14 mouse cellular contexts compared by ENCODE assay signal in genomic region chr17:83387161-83387560, GRCm38 (mm10). TPM values are rescaled to one million over a fixed set of nuclear protein-coding genes. Genes with fewer than 3 reads are reported as not detected.
A peak's percentile ranks its signal among the peaks of the same experiment; 100 is the strongest.
DNase-seq lines count a peak whose midpoint lies in the region; TF ChIP-seq lines count a peak whose summit lies in the region.
"Had no signal": no experiment of that assay in that cellular context is flagged by ENCODE, and none has a peak within 500 bp of the region (broad histone marks: within the 10 kb centered on the region; RNA-seq: fewer than 3 reads in every experiment).

No protein-coding gene starts in this region.

- no peaks in the 10 kb centered on the region for H3K27me3 ChIP-seq in E14TG2a.4 (ENCODE audit: insufficient read depth, low read length)
- H3K27me3 ChIP-seq: embryonic facial prominence, embryonic 13.5 days; forebrain, embryonic 13.5 days; midbrain, embryonic 13.5 days; neural tube, embryonic 13.5 days had no signal

- DNase-seq in layer of hippocampus, adult 2 months (ENCODE audit: low spot score in 2 of 2) = no peak
- no peak for DNase-seq in layer of hippocampus, adult 9-11 months
- DNase-seq in thymus, postnatal 0 days (ENCODE audit: low spot score) = peak; percentile 21
- no peak for DNase-seq in right cerebral cortex, postnatal 14 days
- DNase-seq in left cerebral cortex, adult 8-10 months (ENCODE audit: low spot score in 2 of 2) = no peak
- DNase-seq: gastrocnemius, postnatal 36 days; heart, postnatal 10 days; retina, postnatal 1 day had no signal

- H3K36me3 ChIP-seq in E14TG2a.4 (ENCODE audit: insufficient read depth, low read length) = no peaks in the 10 kb centered on the region; the same call in 1 of the 2 replicates
- H3K36me3 ChIP-seq: midbrain, embryonic 13.5 days; neural tube, embryonic 13.5 days had no signal

- peak; percentile 52 for TF ChIP-seq CTCF in layer of hippocampus, adult 2 months (conservative IDR thresholded peaks at IDR 0.05)
- peak; percentile 44 for TF ChIP-seq CTCF in E14TG2a.4 (conservative IDR thresholded peaks at IDR 0.05; ENCODE audit: low read length)
- TF ChIP-seq CTCF in bone marrow, adult 2 months (IDR thresholded peaks at IDR 0.05; ENCODE audit: control insufficient read depth, insufficient read depth, low read length) = peak; percentile 34; the same call in 1 of the 2 replicates

- H3K9me3 ChIP-seq in E14TG2a.4 (ENCODE audit: low read length) = no peaks in the 10 kb centered on the region
- H3K9me3 ChIP-seq: embryonic facial prominence, embryonic 13.5 days; forebrain, embryonic 13.5 days; midbrain, embryonic 13.5 days; neural tube, embryonic 13.5 days had no signal

- H3K4me1 ChIP-seq in E14TG2a.4 (replicated peaks; ENCODE audit: low read depth, low read length) = 0 out of 2 replicates have a peak, but pooled peaks cover 4% of the 10 kb centered on the region
- H3K4me1 ChIP-seq in bone marrow, adult 2 months (ENCODE audit: control insufficient read depth, insufficient read depth, low read length) = no peaks in the 10 kb centered on the region; the same call in 1 of the 2 replicates
- H3K4me1 ChIP-seq: embryonic facial prominence, embryonic 13.5 days; forebrain, embryonic 13.5 days; midbrain, embryonic 13.5 days; neural tube, embryonic 13.5 days had no signal

- no peak overlapping the region for H3K27ac ChIP-seq in layer of hippocampus, adult 2 months
- H3K27ac ChIP-seq in bone marrow, adult 2 months (ENCODE audit: control insufficient read depth, insufficient read depth, low read depth, low read length, poor library complexity) = no peak overlapping the region
- H3K27ac ChIP-seq: embryonic facial prominence, embryonic 13.5 days; forebrain, embryonic 13.5 days; midbrain, embryonic 13.5 days; neural tube, embryonic 13.5 days had no signal

- 85% methylated on average over 3 of the region's 3 CpGs for WGBS in bone marrow, adult 2 months

- no peak overlapping the region for H3K4me3 ChIP-seq in layer of hippocampus, adult 2 months
- no peak overlapping the region for H3K4me3 ChIP-seq in E14TG2a.4 (replicated peaks; ENCODE audit: low read length)
- no peak overlapping the region for H3K4me3 ChIP-seq in bone marrow, adult 2 months (replicated peaks; ENCODE audit: control insufficient read depth, low read depth, low read length)
- H3K4me3 ChIP-seq: embryonic facial prominence, embryonic 13.5 days; forebrain, embryonic 13.5 days; midbrain, embryonic 13.5 days; neural tube, embryonic 13.5 days had no signal

- no peak for TF ChIP-seq POLR2A in bone marrow, adult 2 months (IDR thresholded peaks at IDR 0.05; ENCODE audit: borderline replicate concordance, control insufficient read depth, low read depth, low read length)

RNA-seq across cellular contexts. Expression of gene Eml4, which starts 36.4 kb away (rescaled TPM):
- 10 to 100 TPM; 23.3 to 26.1 TPM for total RNA-seq in layer of hippocampus, adult 2 months (2021)
- polyA plus RNA-seq in bone marrow, adult 2 months (2011; ENCODE audit: insufficient read depth, insufficient read length, low replicate concordance, missing spikeins) = 4.2 and 8.9 TPM in 2 replicates
- 16.5 and 20.6 TPM in 2 replicates for polyA plus RNA-seq in thymus, postnatal 0 days (2015; fragmentation: Nextera tagmentation; extraction: Ambion mirVana)
- total RNA-seq in left cerebral cortex, adult 8-10 months (2022) = 10 to 100 TPM; 17.6 to 20.2 (median 19.1) TPM
